Mouse (Mus musculus) kidney, embryonic 15.5 days (tissue): ENCODE measurements around the gene Lrig3. TPM values are rescaled to one million over a fixed set of nuclear protein-coding genes. Genes with fewer than 3 reads are reported as not detected.

Source experiments
- ATAC-seq: fragments of 200-750 bp; cut with Nextera tagmentation; replicated peaks from 2 replicates; pipeline ENCODE4 v1.8.0; 2017; ENCODE audit warnings: moderate TSS enrichment; ENCODE audit not compliant: low FRiP score
- H3K27ac ChIP-seq: fragments of 300-500 bp; sonication (generic); 2 replicates; pipeline ENCODE4 v1.5.1; 2015; ENCODE audit warnings: mild to moderate bottlenecking, inconsistent platforms
- H3K27me3 ChIP-seq: fragments of 300-500 bp; sonication (generic); 2 replicates; pipeline ENCODE4 v1.6.1; 2015; ENCODE audit warnings: inconsistent platforms
- H3K36me3 ChIP-seq: fragments of 300-500 bp; sonication (generic); 2 replicates; pipeline ENCODE4 v1.6.1; 2015; ENCODE audit warnings: inconsistent platforms
- H3K4me1 ChIP-seq: fragments of 300-500 bp; sonication (generic); 2 replicates; pipeline ENCODE4 v1.6.1; 2015; ENCODE audit warnings: inconsistent platforms
- H3K4me2 ChIP-seq: fragments of 300-500 bp; sonication (generic); 2 replicates; pipeline ENCODE4 v1.6.1; 2015; ENCODE audit warnings: moderate library complexity, mild to moderate bottlenecking, inconsistent platforms
- H3K4me3 ChIP-seq: fragments of 300-500 bp; sonication (generic); replicated peaks from 2 replicates; pipeline ENCODE4 v1.5.1; 2015; ENCODE audit warnings: mild to moderate bottlenecking, inconsistent platforms
- H3K9ac ChIP-seq: fragments of 300-500 bp; sonication (generic); 2 replicates; pipeline ENCODE4 v1.6.1; 2015; ENCODE audit warnings: mild to moderate bottlenecking, inconsistent platforms
- H3K9me3 ChIP-seq: fragments of 300-500 bp; sonication (generic); replicated peaks from 2 replicates; pipeline ENCODE4 v1.6.1; 2016; ENCODE audit warnings: inconsistent platforms
- WGBS: fragments of 180-500 bp; shearing (Covaris S2); methylation state at CpG from one replicate; pipeline ENCODE4 v1.1.7; 2015; ENCODE audit warnings: mixed read lengths; 5-methylcytosine and 5-hydroxymethylcytosine counted together
- polyA plus RNA-seq: library from polyadenylated mRNA; unstranded; fragments of >200 nt; fragmentation: Nextera tagmentation; extraction: Ambion mirVana; gene quantifications from 2 replicates; pipeline ENCODE4 v1.2.1, GENCODE M21; 2015

Lrig3 gene
- polyA plus RNA-seq, 1 experiment from 2014 or later = 24.0 TPM

- ATAC-seq = no peak
- no peaks in the 10 kb centered on the region for H3K27me3 ChIP-seq
- H3K9ac ChIP-seq = no peak overlapping the region
- H3K4me3 ChIP-seq = no peak overlapping the region
- no peaks in the 10 kb centered on the region for H3K9me3 ChIP-seq
- WGBS = 73% methylated on average over 11 of the region's 11 CpGs
- H3K4me2 ChIP-seq = no peak overlapping the region
- H3K36me3 ChIP-seq = no peaks in the 10 kb centered on the region
- H3K4me1 ChIP-seq = peaks cover 28% of the 10 kb centered on the region
- H3K27ac ChIP-seq = no peak overlapping the region
Observed at GRCm38 (mm10) chr10:125940316-125941059, 25.5 kb upstream of the Lrig3 start.

GRCm38 (mm10) chr10:125943098-125943497 is 22.9 kb upstream of the Lrig3 start:
- Histone ChIP-seq H3K9me3 (no peaks in the 10 kb centered on the region), H3K27ac (no peak overlapping the region), H3K4me1 (peaks cover 18% of the 10 kb centered on the region), H3K4me2 (no peak overlapping the region), H3K27me3 (no peaks in the 10 kb centered on the region), H3K9ac (no peak overlapping the region), H3K4me3 (no peak overlapping the region), H3K36me3 (no peaks in the 10 kb centered on the region)
- no peak for ATAC-seq
- WGBS = 37% methylated on average over 5 of the region's 5 CpGs

- no peak overlapping the region for H3K9ac ChIP-seq
- H3K36me3 ChIP-seq = no peaks in the 10 kb centered on the region
- H3K4me3 ChIP-seq = no peak overlapping the region
- ATAC-seq = 0 out of 2 replicates have a peak, but pooled peaks have one; percentile 52
- 43% methylated on average over 11 of the region's 11 CpGs for WGBS
- H3K4me2 ChIP-seq = no peak overlapping the region
- peaks cover 21% of the 10 kb centered on the region for H3K4me1 ChIP-seq
- no peaks in the 10 kb centered on the region for H3K9me3 ChIP-seq
- H3K27me3 ChIP-seq = no peaks in the 10 kb centered on the region
- H3K27ac ChIP-seq = no peak overlapping the region
Observed at GRCm38 (mm10) chr10:125944762-125945504, 21.0 kb upstream of the Lrig3 start.

GRCm38 (mm10) chr10:125948842-125949474 is 17.0 kb upstream of the Lrig3 start:
- H3K4me3 ChIP-seq = no peak overlapping the region
- no peaks in the 10 kb centered on the region for H3K9me3 ChIP-seq
- H3K9ac ChIP-seq = no peak overlapping the region
- H3K4me2 ChIP-seq = peak overlapping the region; percentile 32
- ATAC-seq = no peak
- no peaks in the 10 kb centered on the region for H3K27me3 ChIP-seq
- H3K36me3 ChIP-seq = no peaks in the 10 kb centered on the region
- H3K27ac ChIP-seq = peak overlapping the region; percentile 32; the same call in 1 of the 2 replicates
- peaks cover 18% of the 10 kb centered on the region for H3K4me1 ChIP-seq
- 39% methylated on average over 15 of the region's 15 CpGs for WGBS

- peaks cover 12% of the 10 kb centered on the region for H3K4me1 ChIP-seq
- H3K4me2 ChIP-seq = no peak overlapping the region
- H3K27ac ChIP-seq = no peak overlapping the region
- no peak overlapping the region for H3K4me3 ChIP-seq
- no peak for ATAC-seq
- no peaks in the 10 kb centered on the region for H3K36me3 ChIP-seq
- no peak overlapping the region for H3K9ac ChIP-seq
- WGBS = 70% methylated on average over 5 of the region's 5 CpGs
- no peaks in the 10 kb centered on the region for H3K27me3 ChIP-seq
- H3K9me3 ChIP-seq = no peaks in the 10 kb centered on the region
Observed at GRCm38 (mm10) chr10:125951633-125952032, 14.3 kb upstream of the Lrig3 start.

- H3K36me3 ChIP-seq = no peaks in the 10 kb centered on the region
- 77% methylated on average over 7 of the region's 7 CpGs for WGBS
- no peak for ATAC-seq
- H3K4me1 ChIP-seq = peaks cover 12% of the 10 kb centered on the region
- H3K9ac ChIP-seq = no peak overlapping the region
- H3K9me3 ChIP-seq = no peaks in the 10 kb centered on the region
- H3K27me3 ChIP-seq = no peaks in the 10 kb centered on the region
- H3K4me3 ChIP-seq = no peak overlapping the region
- no peak overlapping the region for H3K4me2 ChIP-seq
- H3K27ac ChIP-seq = 0 out of 2 replicates have a peak overlapping the region, but pooled peaks have one; percentile 1
Observed at GRCm38 (mm10) chr10:125954343-125954742, 11.6 kb upstream of the Lrig3 start.

- 70% methylated on average over 12 of the region's 12 CpGs for WGBS
- peaks cover 10% of the 10 kb centered on the region for H3K4me1 ChIP-seq
- no peaks in the 10 kb centered on the region for H3K9me3 ChIP-seq
- H3K4me2 ChIP-seq = no peak overlapping the region
- H3K9ac ChIP-seq = no peak overlapping the region
- H3K27me3 ChIP-seq = no peaks in the 10 kb centered on the region
- H3K4me3 ChIP-seq = no peak overlapping the region
- 0 out of 2 replicates have a peak overlapping the region, but pooled peaks have one; percentile 1 for H3K27ac ChIP-seq
- no peak; the same call in 1 of the 2 replicates for ATAC-seq
- H3K36me3 ChIP-seq = no peaks in the 10 kb centered on the region
Observed at GRCm38 (mm10) chr10:125954747-125955530, 11.0 kb upstream of the Lrig3 start.

- H3K36me3 ChIP-seq = no peaks in the 10 kb centered on the region
- peak overlapping the region; percentile 73 for H3K27ac ChIP-seq
- H3K9me3 ChIP-seq = no peaks in the 10 kb centered on the region
- peaks cover 34% of the 10 kb centered on the region for H3K4me1 ChIP-seq
- H3K4me2 ChIP-seq = no peak overlapping the region
- ATAC-seq = no peak
- no peaks in the 10 kb centered on the region for H3K27me3 ChIP-seq
- 42% methylated on average over 9 of the region's 9 CpGs for WGBS
- H3K9ac ChIP-seq = no peak overlapping the region
- no peak overlapping the region for H3K4me3 ChIP-seq
Observed at GRCm38 (mm10) chr10:125961411-125962107, 4.4 kb upstream of the Lrig3 start.

- H3K27me3 ChIP-seq = no peaks in the 10 kb centered on the region
- WGBS = 52% methylated on average over 3 of the region's 3 CpGs
- H3K4me3 ChIP-seq = no peak overlapping the region
- H3K4me1 ChIP-seq = peaks cover 29% of the 10 kb centered on the region
- H3K9me3 ChIP-seq = no peaks in the 10 kb centered on the region
- H3K9ac ChIP-seq = no peak overlapping the region
- no peak for ATAC-seq
- H3K36me3 ChIP-seq = no peaks in the 10 kb centered on the region
- no peak overlapping the region for H3K27ac ChIP-seq
- H3K4me2 ChIP-seq = no peak overlapping the region
Observed at GRCm38 (mm10) chr10:125964709-125965108, 1.3 kb upstream of the Lrig3 start.

GRCm38 (mm10) chr10:125966481-125967251 is 698 bp downstream of the Lrig3 start:
- peak overlapping the region; percentile 93 for H3K4me3 ChIP-seq
- H3K9ac ChIP-seq = peak overlapping the region; percentile 96
- peak overlapping the region; percentile 97 for H3K27ac ChIP-seq
- peaks cover 37% of the 10 kb centered on the region for H3K4me1 ChIP-seq
- H3K27me3 ChIP-seq = no peaks in the 10 kb centered on the region
- peak; percentile 70 for ATAC-seq
- no peaks in the 10 kb centered on the region for H3K9me3 ChIP-seq
- under 1% methylated on average over 59 of the region's 59 CpGs for WGBS
- H3K36me3 ChIP-seq = no peaks in the 10 kb centered on the region
- H3K4me2 ChIP-seq = peak overlapping the region; percentile 71
